Mouse (Mus musculus): Measurements from ENCODE around the gene Sugt1. TPM values are rescaled to one million over a fixed set of nuclear protein-coding genes. Genes with fewer than 3 reads are reported as not detected.

Gene Sugt1
- 52.8 and 55.2 TPM in 2 replicates for polyA plus RNA-seq (2012; rRNA removed)

GRCm38 (mm10) chr14:79587139-79587851 lies at the start of gene Sugt1:
Gene Sugt1, plus strand, starts transcription at chr14:79587691.

GRCm38 (mm10) chr14:79662001-79662400 lies 74.5 kb downstream of the Sugt1 start, which contains the start of gene Cnmd:
Gene Cnmd, minus strand, starts transcription at chr14:79662170.

Other genes starting within 250 kb of the Sugt1 start
- gene Naa16, start 196.9 kb upstream of the Sugt1 start, polyA plus RNA-seq (2012; rRNA removed) = 10.7 and 11.5 TPM in 2 replicates
- gene Mtrf1, start 189.9 kb upstream of the Sugt1 start, polyA plus RNA-seq (2012; rRNA removed) = 6.3 TPM in 2 replicates
- 19.8 and 20.1 TPM in 2 replicates for gene Kbtbd7, start 161.2 kb upstream of the Sugt1 start, polyA plus RNA-seq (2012; rRNA removed)
- gene Kbtbd6, start 135.9 kb upstream of the Sugt1 start, polyA plus RNA-seq (2012; rRNA removed) = 1.8 and 2.0 TPM in 2 replicates
- gene Elf1, start 106.5 kb upstream of the Sugt1 start, polyA plus RNA-seq (2012; rRNA removed) = 3.9 and 4.2 TPM in 2 replicates
- gene Wbp4, start 106.2 kb upstream of the Sugt1 start, polyA plus RNA-seq (2012; rRNA removed) = 24.9 and 28.7 TPM in 2 replicates
- 1.9 and 5.0 TPM in 2 replicates for gene Cnmd, start 74.5 kb downstream of the Sugt1 start, polyA plus RNA-seq (2012; rRNA removed)
- 56.1 and 66.7 TPM in 2 replicates for gene Pcdh8, start 183.6 kb downstream of the Sugt1 start, polyA plus RNA-seq (2012; rRNA removed)